Mouse (Mus musculus) adrenal gland, adult 8-10 months (tissue): Measurements from ENCODE around the gene Mark2. TPM values are rescaled to one million over a fixed set of nuclear protein-coding genes. Genes with fewer than 3 reads are reported as not detected.

ENCODE experiments used
- DNase-seq: peaks from one replicate; pipeline ENCODE4 v3.0.0; 2022
- total RNA-seq, 4 experiments: library from RNA; stranded (reverse); gene quantifications; 2 replicates each; pipeline ENCODE4 v1.2.4; 2022

Mark2 gene
- total RNA-seq, 4 experiments from 2014 or later, result 66.7 to 95.6 (median 79.8) TPM

GRCm38 (mm10) chr19:7265478-7266191, 76.0 kb downstream of the Mark2 start:
- DNase-seq, result no peak

GRCm38 (mm10) chr19:7264766-7265331, 76.8 kb downstream of the Mark2 start:
- DNase-seq, result no peak

GRCm38 (mm10) chr19:7264088-7264765, 77.4 kb downstream of the Mark2 start:
- DNase-seq, result no peak

- DNase-seq, result no peak
Observed at GRCm38 (mm10) chr19:7262592-7262991, 79.1 kb downstream of the Mark2 start.

- no peak for DNase-seq
Observed at GRCm38 (mm10) chr19:7261964-7262363, 79.7 kb downstream of the Mark2 start.

DNA sequence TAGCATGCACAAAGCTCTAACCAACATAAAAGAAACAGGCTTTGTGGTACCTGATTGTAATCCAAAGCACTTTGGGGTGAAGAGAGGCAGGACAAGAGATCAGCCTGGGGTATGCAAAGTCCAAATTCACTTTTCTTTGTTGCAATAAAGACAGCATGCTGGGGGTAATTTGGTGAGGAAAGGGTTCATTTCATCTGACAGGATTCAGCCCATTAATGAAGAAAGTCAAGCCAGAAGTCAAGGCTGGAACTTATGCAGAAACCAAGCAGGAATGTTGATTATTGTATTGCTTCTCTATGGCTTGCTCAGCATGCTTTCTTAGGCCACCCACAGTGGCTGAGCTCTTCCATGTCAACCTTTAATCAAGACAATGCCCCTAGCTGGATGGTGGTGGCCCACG, 80.2 kb downstream of the Mark2 start:
- no peak for DNase-seq

- no peak for DNase-seq
Observed at GRCm38 (mm10) chr19:7257881-7258280, 83.8 kb downstream of the Mark2 start.

GRCm38 (mm10) chr19:7246021-7246420, 95.6 kb downstream of the Mark2 start:
- DNase-seq, result no peak

GRCm38 (mm10) chr19:7240782-7241690, 100.6 kb downstream of the Mark2 start, which contains the start of gene Naa40:
TSS of gene Naa40 (minus strand) at chr19:7241183.
- peak; percentile 85 for DNase-seq

- no peak for DNase-seq
Observed at GRCm38 (mm10) chr19:7240291-7240690, 101.4 kb downstream of the Mark2 start.

GRCm38 (mm10) chr19:7239574-7239973, 102.1 kb downstream of the Mark2 start:
- no peak for DNase-seq

DNA sequence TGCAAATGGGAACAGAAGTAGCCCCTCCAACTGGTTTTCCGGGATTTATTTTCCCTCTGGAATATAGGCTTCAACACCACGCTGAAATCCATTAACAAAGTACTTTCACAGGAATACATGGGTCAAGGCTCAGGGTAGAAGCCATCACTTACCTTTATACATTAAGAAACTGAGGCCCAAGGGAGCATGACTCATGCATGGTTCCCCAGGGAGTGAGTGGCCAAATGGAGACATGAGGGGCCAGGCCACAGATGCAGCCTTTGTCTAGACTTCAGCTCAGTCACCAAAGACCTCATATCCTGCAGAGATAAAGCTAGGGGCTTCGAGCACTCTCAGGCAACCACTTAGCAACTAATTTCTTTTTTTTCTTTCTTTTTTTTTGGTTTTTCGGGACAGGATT, 104.9 kb downstream of the Mark2 start:
- DNase-seq, result no peak

- DNase-seq, result no peak
Observed at GRCm38 (mm10) chr19:7236011-7236410, 105.6 kb downstream of the Mark2 start.

DNA sequence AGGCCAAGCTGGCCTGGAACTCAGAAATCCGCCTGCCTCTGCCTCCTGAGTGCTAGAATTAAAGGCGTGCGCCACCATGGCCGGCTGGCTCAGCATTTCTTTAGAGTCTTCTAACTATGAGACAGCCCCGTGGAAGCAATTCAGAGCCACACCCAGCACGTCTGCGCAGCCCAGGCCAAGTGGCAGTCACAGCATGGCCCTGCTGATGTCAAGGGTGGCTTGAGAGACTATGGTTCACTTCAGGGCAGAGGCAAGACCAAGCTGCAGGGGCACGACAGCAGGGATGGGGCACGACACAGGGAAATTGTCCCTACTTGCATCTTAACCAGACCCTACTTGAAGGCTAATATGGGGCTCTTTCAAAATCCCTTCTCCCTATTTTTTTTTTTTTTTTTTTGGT, 106.2 kb downstream of the Mark2 start:
- DNase-seq, result no peak

DNA sequence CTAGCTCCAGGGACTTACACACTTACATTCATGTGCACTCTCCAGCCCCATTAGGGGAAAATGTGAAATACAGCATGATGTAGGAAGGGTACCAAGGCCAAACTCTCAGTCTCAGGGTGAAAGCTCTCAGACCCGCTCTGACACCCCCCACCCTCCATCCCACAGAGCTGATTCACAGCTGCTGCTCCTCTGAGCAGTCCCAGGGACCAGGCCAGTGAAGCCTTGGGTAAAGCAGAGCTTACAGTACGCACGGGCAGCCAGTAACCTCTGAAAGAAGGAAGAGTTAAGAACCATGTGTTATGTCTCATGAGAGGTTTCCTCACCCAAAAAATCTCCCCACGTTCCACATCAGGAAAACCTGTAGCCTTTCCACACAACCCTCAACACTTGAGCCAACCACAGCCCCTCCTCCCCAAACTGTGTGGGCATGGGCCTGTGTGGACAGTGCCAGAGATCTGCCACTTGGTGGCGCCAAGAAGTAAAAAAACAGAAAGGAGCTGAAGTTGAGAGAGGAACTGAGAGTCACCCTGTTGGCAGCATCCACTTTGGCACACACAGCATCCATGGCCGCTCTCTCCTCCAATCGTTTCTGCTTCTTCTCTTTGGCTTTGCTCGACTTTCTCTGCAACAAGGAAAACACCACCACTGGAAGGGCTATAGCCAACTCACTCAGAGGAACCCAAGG, 107.0 kb downstream of the Mark2 start:
- peak; percentile 80 for DNase-seq

- DNase-seq, result no peak
Observed at GRCm38 (mm10) chr19:7226511-7226914, 115.1 kb downstream of the Mark2 start.

Other genes starting within 250 kb of the Mark2 start
- 10 to 100 TPM in 2 of 4 experiments, 1 to 10 TPM in 2; 2.9 to 27.5 (median 14.8) TPM for gene Flrt1, start 236.1 kb downstream of the Mark2 start, total RNA-seq
- gene Otub1, start 135.5 kb downstream of the Mark2 start, total RNA-seq, result 100 to 1,000 TPM; 127 to 182 (median 149) TPM
- 100 to 1,000 TPM; 725 to 927 (median 846) TPM for gene Cox8a, start 124.2 kb downstream of the Mark2 start, total RNA-seq
- gene Naa40, start 100.7 kb downstream of the Mark2 start, total RNA-seq, result 10 to 100 TPM; 20.9 to 27.4 (median 24.4) TPM
- gene Rcor2, start 74.5 kb downstream of the Mark2 start, total RNA-seq, result 1 to 10 TPM; 3.8 to 7.5 (median 5.3) TPM
- gene Spindoc, start 41.1 kb upstream of the Mark2 start, total RNA-seq, result 10 to 100 TPM; 20.3 to 27.0 (median 25.5) TPM
- gene 2700081O15Rik, start 75.8 kb upstream of the Mark2 start, total RNA-seq, result 10 to 100 TPM; 20.2 to 29.5 (median 27.3) TPM
- 100 to 1,000 TPM; 117 to 159 (median 137) TPM for gene Rtn3, start 141.4 kb upstream of the Mark2 start, total RNA-seq
- 100 to 1,000 TPM; 126 to 140 (median 136) TPM for gene Atl3, start 152.2 kb upstream of the Mark2 start, total RNA-seq
- 10 to 100 TPM; 50.3 to 83.3 (median 57.3) TPM for gene Pla2g16, start 215.6 kb upstream of the Mark2 start, total RNA-seq